Mouse (Mus musculus) CH12.LX (cell line): ENCODE measurements around the gene Mrpl55.

ENCODE experiments used
- E2F4 ChIP-seq: IDR thresholded peaks from 2 replicates; pipeline ENCODE4 v1.6.1; 2011; ENCODE audit warnings: low read depth, low read length, improper control_type of control experiment; ENCODE audit not compliant: insufficient replicate concordance
- MAFK ChIP-seq: IDR thresholded peaks from 2 replicates; pipeline ENCODE4 v1.6.1; 2011; ENCODE audit warnings: low read length, improper control_type of control experiment; ENCODE audit not compliant: insufficient replicate concordance
- MAX ChIP-seq: IDR thresholded peaks from 2 replicates; pipeline ENCODE4 v1.6.1; 2011; ENCODE audit warnings: low read length, improper control_type of control experiment
- MAZ ChIP-seq: IDR thresholded peaks from 2 replicates; pipeline ENCODE4 v1.6.1; 2012; ENCODE audit warnings: low read depth, mild to moderate bottlenecking, inconsistent platforms, low read length, improper control_type of control experiment, moderate library complexity

DNA sequence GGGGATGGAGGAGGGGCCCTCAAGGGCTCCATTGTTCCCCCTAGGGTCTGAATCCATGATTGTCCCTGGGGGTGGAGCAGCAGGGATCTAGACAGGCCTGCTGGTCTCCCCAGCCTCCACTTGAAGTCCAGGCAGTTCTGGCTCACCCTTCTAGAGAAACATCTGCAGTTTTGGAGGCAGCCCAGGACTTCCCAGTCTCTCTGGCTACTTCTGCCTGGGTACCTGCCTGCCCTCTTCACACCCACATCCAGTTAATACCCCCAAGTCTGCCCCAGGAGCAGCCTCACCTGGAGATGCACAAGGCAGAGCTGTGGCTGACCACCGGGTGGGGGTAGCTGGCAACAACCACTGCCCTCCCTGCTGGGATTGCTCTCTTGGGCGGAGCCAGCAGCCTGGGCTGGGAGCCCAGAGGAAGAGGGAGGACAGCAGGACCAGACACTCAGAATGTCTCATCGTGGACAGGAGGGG is 19.4 kb upstream of the Mrpl55 start, which contains the start of gene Gjc2:
- no peak for TF ChIP-seq MAZ
- TF ChIP-seq MAX: no peak
- no peak for TF ChIP-seq E2F4
- no peak for TF ChIP-seq MAFK
